Mouse (Mus musculus): Measurements from ENCODE around the gene Runx1. TPM values are rescaled to one million over a fixed set of nuclear protein-coding genes. Genes with fewer than 3 reads are reported as not detected.
A peak's percentile ranks its signal among the peaks of the same experiment; 100 is the strongest.

Runx1 gene
- total RNA-seq, 2 experiments from 2014 or later: 1.5 to 2.3 TPM

- intact Hi-C loops (cut with DNase I): no loop called here
- peak in 1 of 2 experiments; percentile 38 for DNase-seq (ENCODE audit: low spot score in 2 of 2)
Measured at GRCm38 (mm10) chr16:92761968-92762521, 63.9 kb downstream of the Runx1 start.

DNA sequence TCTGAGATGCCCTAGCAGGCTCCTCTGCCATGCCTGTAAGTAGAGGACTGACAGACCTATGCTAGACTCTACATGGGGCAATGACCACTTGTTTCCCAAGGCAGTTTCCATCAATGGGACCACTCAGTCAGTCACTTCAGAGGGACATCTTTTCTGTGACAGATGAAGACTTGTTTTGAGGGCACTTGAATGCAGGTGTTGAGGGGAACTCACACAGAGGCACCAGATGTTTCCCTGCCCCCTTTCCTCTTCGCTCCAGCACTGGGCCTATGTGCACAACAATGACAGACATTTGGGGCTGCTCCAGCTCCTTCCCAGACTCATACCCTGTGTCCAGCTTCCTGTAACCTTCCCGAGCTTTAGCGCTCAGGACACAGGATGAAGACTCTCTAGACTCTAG, 65.9 kb downstream of the Runx1 start:
- DNase-seq (ENCODE audit: low spot score in 2 of 2): no peak
- intact Hi-C loops (cut with DNase I): no loop called here

GRCm38 (mm10) chr16:92757564-92757963, 68.4 kb downstream of the Runx1 start:
- intact Hi-C loops (cut with DNase I): loop anchor here (5.0 kb wide), 1 partner anchor 395 kb away; no protein-coding TSS in a partner anchor
- DNase-seq (ENCODE audit: low spot score in 2 of 2): no peak

DNA sequence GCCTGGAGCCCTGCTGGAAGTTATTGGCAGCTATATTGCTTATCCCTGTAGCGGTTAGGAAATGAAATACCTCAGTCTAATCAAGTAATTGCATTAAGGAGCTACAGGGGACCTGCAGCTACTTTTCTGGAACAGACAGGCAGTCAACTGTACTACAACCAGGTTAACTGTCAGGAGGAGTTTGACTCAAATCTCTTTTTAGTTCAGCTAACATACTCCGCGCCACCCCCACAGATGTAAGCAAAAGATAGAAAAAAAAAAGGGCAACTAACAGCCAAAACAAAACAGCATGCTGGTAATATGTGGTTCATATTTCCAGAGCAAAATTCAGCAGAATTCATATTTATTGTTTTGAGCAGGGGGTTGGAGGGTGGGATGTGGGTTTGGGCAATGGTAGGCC, 72.0 kb downstream of the Runx1 start:
- DNase-seq (ENCODE audit: low spot score in 2 of 2): no peak
- intact Hi-C loops (cut with DNase I): no loop called here

DNA sequence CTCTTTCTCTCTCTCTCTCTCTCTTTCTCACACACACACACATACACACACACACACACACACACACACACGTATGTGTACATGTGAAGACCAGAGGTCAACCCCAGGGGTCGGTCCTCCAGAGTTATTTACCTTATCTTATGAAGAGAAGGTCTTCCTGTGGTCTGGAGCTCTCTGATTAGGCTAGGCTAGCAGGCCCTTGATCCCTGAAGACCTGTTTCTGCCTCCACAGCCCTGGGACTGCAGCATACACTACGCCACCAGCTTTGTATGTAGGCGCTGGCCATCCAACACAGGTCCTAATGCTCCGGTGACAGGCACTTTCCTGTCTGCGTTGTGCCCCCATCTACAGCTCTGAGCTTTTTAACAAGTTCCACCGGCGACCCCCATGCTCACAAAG, 72.8 kb downstream of the Runx1 start:
- intact Hi-C loops (cut with DNase I): no loop called here
- DNase-seq (ENCODE audit: low spot score in 2 of 2): no peak

- intact Hi-C loops (cut with DNase I): no loop called here
Measured at GRCm38 (mm10) chr16:92748272-92748671, 77.7 kb downstream of the Runx1 start.

GRCm38 (mm10) chr16:92747062-92747461, 78.9 kb downstream of the Runx1 start:
- intact Hi-C loops (cut with DNase I): no loop called here
- DNase-seq (ENCODE audit: low spot score in 2 of 2): no peak

More at GRCm38 (mm10) chr16:92748272-92748671, 77.7 kb downstream of the Runx1 start:
- DNase-seq (ENCODE audit: low spot score in 2 of 2): no peak

- intact Hi-C loops (cut with DNase I): no loop called here
- no peak for DNase-seq (ENCODE audit: low spot score in 2 of 2)
Measured at GRCm38 (mm10) chr16:92745239-92745638, 80.7 kb downstream of the Runx1 start.

DNA sequence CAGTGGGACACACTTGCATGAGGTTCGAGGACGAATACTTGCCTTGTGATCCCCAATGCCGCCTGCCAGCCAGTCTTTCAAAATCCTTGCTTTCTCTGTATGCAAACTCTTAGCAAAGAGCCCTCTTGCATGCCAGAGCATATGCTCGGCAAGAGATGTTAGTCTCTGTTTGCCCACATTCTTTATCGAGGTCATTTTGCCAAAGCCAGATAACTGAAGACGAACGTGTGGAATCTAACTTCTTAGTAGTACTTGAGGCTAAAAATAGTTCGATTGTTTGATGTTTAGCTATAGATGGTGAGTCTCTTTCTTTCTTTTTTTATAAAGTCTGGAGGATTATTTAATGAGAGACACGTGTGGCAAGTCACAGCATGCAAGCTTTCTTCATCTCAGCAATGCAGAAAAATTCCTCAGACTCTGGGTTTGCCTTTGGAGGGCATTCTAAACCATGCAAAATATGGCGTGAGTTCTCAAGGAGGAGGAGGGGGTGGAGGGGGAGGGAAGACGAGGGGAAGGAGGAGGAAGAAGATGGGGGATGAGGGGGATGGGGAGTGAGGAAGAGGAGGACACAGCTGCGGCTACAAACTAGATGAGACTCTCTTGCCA, 81.7 kb downstream of the Runx1 start:
- intact Hi-C loops (cut with DNase I): no loop called here
- no peak for DNase-seq (ENCODE audit: low spot score in 2 of 2)

DNA sequence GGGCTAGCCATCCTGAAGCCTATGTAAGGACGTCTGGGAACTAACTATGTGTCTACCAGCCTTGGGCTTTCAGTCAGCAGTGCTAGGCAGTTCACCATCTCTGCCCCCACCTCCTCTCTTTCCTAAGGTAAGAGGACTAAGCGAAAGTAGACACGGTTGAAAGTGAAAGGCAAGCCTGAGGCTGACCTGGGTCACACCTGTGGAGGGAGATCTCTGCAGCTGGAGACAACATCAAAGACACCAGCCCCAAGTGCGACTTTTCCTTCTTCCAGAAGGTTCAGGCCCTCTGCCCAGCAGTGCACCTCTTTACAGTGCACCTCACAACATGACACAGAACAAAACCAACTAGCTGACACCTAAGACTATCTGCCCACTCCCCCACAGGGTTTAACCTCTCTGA, 82.2 kb downstream of the Runx1 start:
- no peak for DNase-seq (ENCODE audit: low spot score in 2 of 2)
- intact Hi-C loops (cut with DNase I): no loop called here

GRCm38 (mm10) chr16:92741342-92741741, 84.6 kb downstream of the Runx1 start:
- intact Hi-C loops (cut with DNase I): no loop called here

DNA sequence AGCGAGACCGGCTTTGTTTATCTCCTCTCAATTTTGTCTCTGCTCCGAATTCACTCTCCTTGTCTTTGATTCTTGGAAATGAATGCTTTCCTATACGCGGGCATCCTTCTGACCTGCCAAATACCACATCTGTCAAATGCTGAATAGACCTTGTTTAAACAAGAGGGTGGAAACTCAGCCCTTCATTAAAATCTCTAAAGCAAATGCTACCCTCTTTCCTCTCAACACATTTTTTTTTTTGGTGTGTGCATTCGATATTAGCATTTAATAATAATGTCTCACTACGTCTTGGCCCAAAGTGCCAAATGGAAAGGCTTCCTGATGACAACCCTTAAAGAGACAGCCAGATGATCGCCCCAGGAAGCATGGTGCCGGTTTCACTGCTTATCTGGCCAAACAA, 85.4 kb downstream of the Runx1 start:
- no peak for DNase-seq (ENCODE audit: low spot score in 2 of 2)
- intact Hi-C loops (cut with DNase I): no loop called here

More at GRCm38 (mm10) chr16:92741342-92741741, 84.6 kb downstream of the Runx1 start:
- no peak for DNase-seq (ENCODE audit: low spot score in 2 of 2)

DNA sequence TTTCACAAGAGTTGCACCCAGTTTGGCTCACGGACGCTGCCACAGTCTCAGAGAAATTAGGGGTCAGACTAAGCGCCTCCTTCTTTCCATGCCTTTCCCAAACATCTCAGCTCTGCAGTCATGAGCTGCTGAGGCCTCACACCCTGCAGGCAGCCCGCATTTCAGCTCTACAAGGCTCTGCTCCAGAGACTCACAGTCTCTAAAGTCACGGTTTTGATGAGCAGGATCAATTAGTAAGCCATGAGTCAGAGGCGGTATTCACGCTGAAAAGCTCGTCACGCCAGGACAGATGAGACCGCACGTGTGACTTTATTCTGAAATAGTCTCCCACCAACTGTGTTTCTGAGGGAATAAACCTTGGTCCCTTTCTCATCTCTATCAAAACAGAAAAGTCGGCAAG, 86.0 kb downstream of the Runx1 start:
- DNase-seq (ENCODE audit: low spot score in 2 of 2): peak in 1 of 2 experiments; percentile 35
- intact Hi-C loops (cut with DNase I): no loop called here

DNA sequence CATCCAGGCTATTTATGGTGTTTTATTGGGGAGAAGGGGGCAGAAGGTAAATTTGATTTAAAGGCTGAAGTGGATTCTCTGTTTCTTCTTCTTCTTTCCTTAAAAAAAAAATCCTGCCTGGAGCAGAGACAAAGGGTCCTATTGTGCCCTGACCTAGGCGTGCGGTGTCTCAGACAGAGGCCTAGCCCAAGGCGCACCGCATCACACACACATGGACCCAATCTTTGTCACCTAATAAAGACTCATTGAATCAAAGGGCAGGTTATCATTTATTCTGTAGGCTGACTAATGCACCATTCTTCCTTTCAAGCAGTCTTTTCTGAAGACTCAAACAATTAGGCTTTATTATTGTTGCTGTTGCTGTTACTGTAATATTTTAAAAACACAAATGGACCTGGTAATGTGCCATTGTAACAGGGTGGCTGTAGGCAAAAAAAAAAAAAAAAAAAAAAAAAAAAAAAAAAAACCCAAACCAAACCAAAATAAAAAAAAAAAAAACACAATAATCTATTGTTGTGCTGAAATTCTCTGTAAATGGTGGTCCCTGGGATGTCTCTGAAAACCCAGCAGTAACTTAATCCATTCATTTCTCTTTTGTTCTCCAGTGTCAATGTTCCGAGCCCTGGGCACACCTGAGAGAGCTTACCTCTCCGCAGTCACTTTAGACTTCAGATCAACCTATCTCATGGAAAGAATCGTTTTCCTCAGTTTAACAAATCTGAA, 86.7 kb downstream of the Runx1 start:
- intact Hi-C loops (cut with DNase I): no loop called here
- no peak for DNase-seq (ENCODE audit: low spot score in 2 of 2)

DNA sequence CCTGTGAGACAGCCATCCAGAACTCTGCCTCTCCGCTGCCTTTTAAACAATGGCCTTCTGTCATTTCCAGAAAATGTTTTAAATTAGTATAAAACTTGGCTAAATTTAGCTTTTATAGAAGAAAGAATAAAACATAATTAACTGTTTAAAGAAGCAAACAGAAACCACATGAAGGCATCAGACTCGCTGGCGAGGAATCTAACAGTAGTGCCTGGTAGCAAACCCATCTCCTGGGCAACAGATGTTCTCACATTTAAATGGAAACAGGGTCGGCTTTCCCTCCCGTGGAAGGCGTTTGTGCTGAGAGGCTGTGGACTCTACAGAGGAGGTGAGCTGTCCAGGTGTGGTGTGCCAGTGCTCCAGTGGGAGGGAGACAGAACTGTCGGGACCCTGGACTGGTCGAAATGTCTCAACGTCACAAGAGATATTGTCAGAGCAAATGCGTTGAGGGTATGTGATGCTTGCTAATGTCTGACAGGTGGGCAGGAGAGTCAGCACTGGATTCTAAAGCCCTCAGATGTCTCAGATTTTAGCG, 87.4 kb downstream of the Runx1 start:
- intact Hi-C loops (cut with DNase I): no loop called here
- peak; percentile 9 to 10 for DNase-seq (ENCODE audit: low spot score in 2 of 2)

- intact Hi-C loops (cut with DNase I): no loop called here
- no peak for DNase-seq (ENCODE audit: low spot score in 2 of 2)
Measured at GRCm38 (mm10) chr16:92726870-92727269, 99.1 kb downstream of the Runx1 start.

DNA sequence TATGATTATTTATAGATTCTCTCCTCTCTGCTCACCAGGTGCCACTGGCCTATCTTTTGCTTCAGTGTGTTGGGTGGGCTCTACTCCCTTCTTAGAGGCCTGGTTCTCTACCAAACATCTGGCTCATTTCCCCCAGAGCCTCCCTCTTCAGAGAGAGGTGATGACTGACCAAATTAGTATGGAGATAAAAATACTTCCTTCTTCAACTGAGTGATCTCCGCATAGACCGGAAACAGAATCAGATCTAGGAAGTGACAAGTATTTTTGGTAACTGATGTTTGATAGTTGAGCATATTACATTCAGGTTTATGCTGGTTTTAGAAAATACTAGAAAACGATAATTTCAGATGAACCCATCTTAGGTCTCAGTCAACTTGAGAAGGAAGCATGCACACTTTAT, 101.4 kb downstream of the Runx1 start:
- intact Hi-C loops (cut with DNase I): no loop called here
- DNase-seq (ENCODE audit: low spot score in 2 of 2): no peak

DNA sequence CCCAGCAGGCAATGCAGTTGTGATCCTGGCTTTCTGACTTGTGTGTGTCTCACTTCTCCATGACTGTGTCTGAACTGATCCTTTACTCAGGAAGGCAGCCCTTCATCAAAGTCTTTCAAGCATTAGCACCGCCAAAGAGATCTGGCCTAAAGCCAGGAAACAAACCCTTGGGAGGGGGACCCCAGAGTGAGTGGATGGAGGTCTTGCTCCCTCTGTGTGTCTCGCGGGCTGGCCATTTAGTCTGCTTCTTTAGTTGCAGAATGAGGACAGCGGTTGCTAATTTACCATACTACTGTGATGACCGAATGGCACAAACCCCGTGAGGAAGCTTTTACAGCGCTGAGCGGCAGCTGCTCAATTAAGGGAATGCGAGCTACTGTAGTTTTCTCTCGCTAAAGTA, 105.3 kb downstream of the Runx1 start:
- no peak for DNase-seq (ENCODE audit: low spot score in 2 of 2)
- intact Hi-C loops (cut with DNase I): no loop called here

DNA sequence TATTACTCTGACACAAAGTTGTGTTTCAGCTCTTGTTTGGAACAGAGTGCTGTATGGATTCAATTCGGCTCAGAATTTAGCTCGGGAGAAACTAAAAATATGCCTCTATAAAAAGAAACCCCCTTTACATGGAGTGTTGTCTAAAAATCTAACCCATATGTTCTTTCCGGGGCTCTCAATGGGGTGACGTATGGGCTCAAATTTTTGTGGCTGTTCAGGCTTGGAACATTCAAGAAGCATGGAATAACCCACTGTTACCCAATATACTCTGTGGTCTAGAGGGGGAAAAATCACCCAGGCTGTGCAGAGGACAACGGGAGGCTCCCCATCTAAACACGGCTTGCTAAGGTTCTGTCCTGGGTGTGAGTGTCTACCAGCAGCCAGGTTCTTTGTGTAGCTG, 106.2 kb downstream of the Runx1 start:
- intact Hi-C loops (cut with DNase I): no loop called here
- peak in 1 of 2 experiments; percentile 67 for DNase-seq (ENCODE audit: low spot score in 2 of 2)

DNA sequence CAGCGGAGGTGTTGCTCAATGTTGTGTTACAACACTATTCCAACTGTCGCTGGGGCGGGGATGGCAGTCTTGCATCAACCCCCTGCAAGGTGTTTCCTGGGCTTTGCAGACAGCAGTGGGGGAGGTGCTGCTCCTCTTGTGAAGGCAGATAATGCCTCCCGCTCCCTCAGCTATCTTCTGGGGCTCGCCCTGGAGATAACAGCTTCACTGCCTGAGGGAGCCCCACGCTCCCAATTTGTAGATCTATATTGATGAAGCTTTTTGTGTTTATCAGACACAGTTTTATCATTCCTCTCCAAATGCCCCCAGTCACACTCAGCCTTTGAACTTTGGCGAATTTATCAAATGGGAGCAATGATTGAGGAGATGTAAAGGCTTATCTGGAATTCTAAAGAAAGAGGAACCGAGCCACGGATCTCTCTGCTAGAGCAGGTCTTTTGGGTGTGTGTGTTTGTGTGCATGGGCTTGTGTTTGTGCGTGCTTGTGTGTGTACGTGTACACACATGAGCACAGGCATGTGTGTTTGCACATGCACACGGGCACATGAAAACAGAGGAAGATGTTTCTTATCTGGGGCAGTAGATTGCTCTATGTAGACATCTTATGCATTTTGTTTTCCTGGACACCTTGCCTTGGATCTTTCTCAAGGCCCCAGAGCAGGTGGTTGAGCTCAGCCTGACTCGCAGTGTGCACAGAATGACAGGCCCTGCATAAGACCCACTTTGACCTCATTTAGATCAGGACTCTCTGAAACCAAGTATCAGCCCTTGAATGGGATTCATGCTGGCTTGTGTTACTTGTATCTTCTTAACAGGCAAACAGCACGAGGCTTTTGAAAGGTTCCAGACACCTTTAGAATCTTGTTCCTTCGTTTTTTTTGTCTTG, 110.1 kb downstream of the Runx1 start:
- DNase-seq (ENCODE audit: low spot score in 2 of 2): no peak
- intact Hi-C loops (cut with DNase I): no loop called here
